21 mouse cellular contexts compared by ENCODE assay signal in genomic region chr2:144896430-144896829, GRCm38 (mm10).
A peak's percentile ranks its signal among the peaks of the same experiment; 100 is the strongest.
DNase-seq lines count a peak whose midpoint lies in the region; ATAC-seq and TF ChIP-seq lines count a peak whose summit lies in the region.
"Had no signal": no experiment of that assay in that cellular context is flagged by ENCODE, and none has a peak within 500 bp of the region (broad histone marks: within the 10 kb centered on the region; RNA-seq: fewer than 3 reads in every experiment).

No protein-coding gene starts in this region.

- no peak overlapping the region for H3K4me3 ChIP-seq in heart, adult 2 months
- no peak overlapping the region for H3K4me3 ChIP-seq in cortical plate, adult 2 months (ENCODE audit: insufficient read depth, low read length)
- H3K4me3 ChIP-seq: forebrain, embryonic 13.5 days; heart, embryonic 10.5 days; hindbrain, embryonic 13.5 days; kidney, embryonic 15.5 days; liver, embryonic 12.5 days; midbrain, embryonic 10.5 days had no signal

- no peak overlapping the region for H3K27ac ChIP-seq in heart, adult 2 months
- no peak overlapping the region for H3K27ac ChIP-seq in cortical plate, adult 2 months (ENCODE audit: insufficient read depth, low read length)
- H3K27ac ChIP-seq: forebrain, embryonic 13.5 days; heart, embryonic 10.5 days; hindbrain, embryonic 13.5 days; kidney, embryonic 15.5 days; liver, embryonic 12.5 days; midbrain, embryonic 10.5 days had no signal

- no peak for TF ChIP-seq EP300 in heart, adult 2 months (IDR thresholded peaks at IDR 0.05; ENCODE audit: insufficient read depth, low read depth, low read length)

- peak; percentile 45 for TF ChIP-seq CTCF in heart, adult 2 months (IDR thresholded peaks at IDR 0.05)
- TF ChIP-seq CTCF in cortical plate, adult 2 months (IDR thresholded peaks at IDR 0.05; ENCODE audit: extremely low read depth, insufficient read depth, low read length) = peak; percentile 17; the same call in 1 of the 2 replicates

- H3K9ac ChIP-seq in heart, adult 2 months (ENCODE audit: low read depth, low read length) = no peak overlapping the region
- H3K9ac ChIP-seq: forebrain, embryonic 13.5 days; hindbrain, embryonic 13.5 days; kidney, embryonic 15.5 days; liver, embryonic 12.5 days; lung, embryonic 14.5 days had no signal

- TF ChIP-seq POLR2A in heart, adult 2 months (IDR thresholded peaks at IDR 0.05; ENCODE audit: insufficient read depth, low read depth, low read length) = no peak
- TF ChIP-seq POLR2A in cortical plate, adult 2 months (IDR thresholded peaks at IDR 0.05; ENCODE audit: extremely low read depth, insufficient read depth, low read length) = no peak

- no peaks in the 10 kb centered on the region for H3K79me2 ChIP-seq in heart, adult 2 months (replicated peaks; ENCODE audit: control insufficient read depth, insufficient read depth, low read length)

- WGBS in heart, adult 2 months = 53% methylated on average over 2 of the region's 2 CpGs

- no peaks in the 10 kb centered on the region for H3K27me3 ChIP-seq in heart, adult 2 months (ENCODE audit: control insufficient read depth, insufficient read depth, low read length)
- H3K27me3 ChIP-seq: forebrain, embryonic 13.5 days; hindbrain, embryonic 13.5 days; kidney, embryonic 15.5 days; liver, embryonic 12.5 days had no signal

- 0 out of 2 replicates have a peak, but pooled peaks have one; percentile 36 for ATAC-seq in cerebellum, adult (ENCODE audit: insufficient number of reproducible peaks, low FRiP score, low TSS enrichment)
- ATAC-seq: CD4-positive, CD25-positive, alpha-beta regulatory T cell, adult 4 months; forebrain, embryonic 13.5 days; liver, embryonic 12.5 days had no signal

- H3K36me3 ChIP-seq in heart, adult 2 months (ENCODE audit: control insufficient read depth, insufficient read depth, low read length) = no peaks in the 10 kb centered on the region
- H3K36me3 ChIP-seq: G1E; heart, embryonic 10.5 days; hindbrain, embryonic 13.5 days; kidney, embryonic 15.5 days; liver, embryonic 12.5 days; midbrain, embryonic 10.5 days had no signal

- H3K4me1 ChIP-seq in heart, adult 2 months (ENCODE audit: control insufficient read depth, insufficient read depth, low read length) = no peaks in the 10 kb centered on the region
- H3K4me1 ChIP-seq in cortical plate, adult 2 months (ENCODE audit: control insufficient read depth, insufficient read depth, low read length) = no peaks in the 10 kb centered on the region
- H3K4me1 ChIP-seq: forebrain, embryonic 13.5 days; hindbrain, embryonic 13.5 days; kidney, embryonic 15.5 days; liver, embryonic 12.5 days; midbrain, embryonic 10.5 days had no signal

- no peak for DNase-seq in cerebellum, adult 11-12 months
- no peak for DNase-seq in heart, adult 2 months
- DNase-seq in heart, adult 9 months (ENCODE audit: low spot score in 2 of 2) = no peak
- peak; percentile 6 for DNase-seq in layer of hippocampus, adult 9-11 months
- DNase-seq in layer of hippocampus, adult 9-10 months (ENCODE audit: low spot score) = no peak
- no peak for DNase-seq in retina, embryonic 14.5 days (ENCODE audit: low spot score)
- DNase-seq: adrenal gland, postnatal 36 days; gastrocnemius, postnatal 25 days; lung, embryonic 14.5 days; lung, postnatal 36 days; thymus, postnatal 36 days had no signal

- intact Hi-C loops in heart, adult 2 months (cut with DNase I) = loop anchor here (10.0 kb wide), 1 partner anchor 688 kb away; no protein-coding TSS in a partner anchor
